Mouse (Mus musculus) erythroid progenitor cell, adult 5-6 weeks (primary cell): ENCODE measurements around the gene Olfr1301. TPM values are rescaled to one million over a fixed set of nuclear protein-coding genes. Genes with fewer than 3 reads are reported as not detected.

Source experiments
- ATAC-seq: replicated peaks from 2 replicates; pipeline ENCODE4 v1.8.0; 2016; ENCODE audit warnings: moderate number of reproducible peaks, mild to moderate bottlenecking, moderate TSS enrichment, inconsistent platforms; ENCODE audit not compliant: poor library complexity, low FRiP score, severe bottlenecking
- total RNA-seq, 2 experiments: library from RNA; stranded (forward) in 1 of 2; stranded (reverse) in 1 of 2; fragments of 150-400 nt in 1 of 2; fragments of 186-747, 209-891 nt in 1 of 2; gene quantifications; 2 replicates each; pipeline versions ENCODE4 v1.2.3 to v1.2.4; 2015 to 2017; ENCODE audit warnings: low replicate concordance in 2 of 2

Gene Olfr1301
- total RNA-seq (2015; ENCODE audit: low replicate concordance) = not detected in 2 replicates
- total RNA-seq (2017; ENCODE audit: low replicate concordance) = not detected in 2 replicates

DNA sequence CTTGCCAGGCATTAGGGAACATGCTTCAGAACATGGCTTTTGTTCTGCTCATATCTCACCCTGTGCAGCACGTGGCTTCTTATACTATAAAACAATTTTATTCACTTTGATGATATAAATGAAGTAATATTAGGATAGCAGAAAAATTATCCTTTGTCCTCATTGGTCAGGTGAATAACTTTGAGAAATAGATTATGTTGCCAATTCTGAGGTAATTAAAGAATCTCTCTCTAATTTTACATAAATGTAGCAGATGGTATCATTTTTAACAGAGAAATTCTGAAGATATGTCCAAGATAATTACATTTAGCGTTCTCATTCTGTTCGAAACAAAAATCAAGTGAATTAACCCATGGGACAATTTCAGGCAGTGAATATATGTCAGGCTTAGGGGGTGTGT is at the start of gene Olfr1301:
Olfr1301 (plus strand) TSS at position 301 of the 400 bp plus-strand sequence.
- no peak for ATAC-seq

DNA sequence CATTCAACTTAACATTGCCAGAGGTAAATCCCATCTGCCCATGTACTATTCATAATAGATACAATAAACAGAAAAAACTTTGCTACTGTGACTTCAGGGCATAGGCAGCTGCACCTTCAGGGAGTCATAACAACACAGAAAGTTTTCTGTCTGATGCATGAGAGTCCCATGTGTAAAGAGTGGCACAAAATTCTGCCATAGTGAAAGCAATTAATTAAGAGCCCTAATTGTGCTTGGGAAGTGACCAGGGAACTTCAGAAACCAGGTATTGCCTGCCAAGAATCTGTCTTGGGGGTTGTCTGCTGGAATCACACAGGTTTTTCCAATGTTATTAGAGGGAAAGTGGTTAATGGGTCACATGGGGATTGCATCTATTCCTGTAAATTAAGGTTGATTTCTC is 24.1 kb upstream of the Olfr1301 start:
- ATAC-seq = no peak

DNA sequence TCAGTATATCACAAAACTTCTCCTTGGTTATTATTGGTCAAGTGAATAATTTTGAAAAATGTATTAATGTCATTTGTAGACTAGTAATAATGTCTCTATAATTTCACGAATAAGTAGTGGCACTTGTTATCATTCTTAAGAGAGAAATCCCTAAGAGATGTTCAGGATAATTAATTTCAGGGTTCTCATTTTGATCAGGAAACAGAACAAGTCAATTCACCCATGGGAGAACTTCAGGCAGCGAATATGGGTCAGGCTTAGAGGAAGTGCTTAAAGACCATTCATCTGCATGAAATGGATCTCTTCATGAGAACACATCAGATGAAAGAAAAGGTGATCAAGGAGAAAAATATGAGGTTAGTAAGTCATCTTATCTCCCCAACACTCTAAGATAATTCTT is 26.3 kb downstream of the Olfr1301 start, which contains the start of gene Olfr1302:
Olfr1302 (plus strand) TSS at position 301 of the 400 bp plus-strand sequence.
- ATAC-seq = no peak

Other genes starting within 250 kb of the Olfr1301 start
- gene Olfr1293-ps, start 225.8 kb upstream of the Olfr1301 start, total RNA-seq (2015; ENCODE audit: low replicate concordance) = not detected in 2 replicates
- gene Olfr1293-ps, start 225.8 kb upstream of the Olfr1301 start, total RNA-seq (2017; ENCODE audit: low replicate concordance) = not detected in 2 replicates
- gene Olfr1294, start 210.7 kb upstream of the Olfr1301 start, total RNA-seq (2015; ENCODE audit: low replicate concordance) = not detected in 2 replicates
- gene Olfr1294, start 210.7 kb upstream of the Olfr1301 start, total RNA-seq (2017; ENCODE audit: low replicate concordance) = not detected in 2 replicates
- gene Olfr1295, start 181.3 kb upstream of the Olfr1301 start, total RNA-seq (2015; ENCODE audit: low replicate concordance) = not detected in 2 replicates
- gene Olfr1295, start 181.3 kb upstream of the Olfr1301 start, total RNA-seq (2017; ENCODE audit: low replicate concordance) = not detected in 2 replicates
- gene Olfr1297, start 124.5 kb upstream of the Olfr1301 start, total RNA-seq (2015; ENCODE audit: low replicate concordance) = not detected in 2 replicates
- not detected in 2 replicates for gene Olfr1297, start 124.5 kb upstream of the Olfr1301 start, total RNA-seq (2017; ENCODE audit: low replicate concordance)
- not detected in 2 replicates for gene Olfr1298, start 101.8 kb upstream of the Olfr1301 start, total RNA-seq (2015; ENCODE audit: low replicate concordance)
- not detected in 2 replicates for gene Olfr1298, start 101.8 kb upstream of the Olfr1301 start, total RNA-seq (2017; ENCODE audit: low replicate concordance)
- gene Olfr1299, start 89.6 kb upstream of the Olfr1301 start, total RNA-seq (2015; ENCODE audit: low replicate concordance) = not detected in 2 replicates
- not detected in 2 replicates for gene Olfr1299, start 89.6 kb upstream of the Olfr1301 start, total RNA-seq (2017; ENCODE audit: low replicate concordance)
- not detected in 2 replicates for gene Olfr1302, start 26.4 kb downstream of the Olfr1301 start, total RNA-seq (2015; ENCODE audit: low replicate concordance)
- gene Olfr1302, start 26.4 kb downstream of the Olfr1301 start, total RNA-seq (2017; ENCODE audit: low replicate concordance) = not detected in 2 replicates
- not detected in 2 replicates for gene Olfr1303, start 69.3 kb downstream of the Olfr1301 start, total RNA-seq (2015; ENCODE audit: low replicate concordance)
- not detected in 2 replicates for gene Olfr1303, start 69.3 kb downstream of the Olfr1301 start, total RNA-seq (2017; ENCODE audit: low replicate concordance)
- gene Olfr1305, start 126.1 kb downstream of the Olfr1301 start, total RNA-seq (2015; ENCODE audit: low replicate concordance) = not detected in 2 replicates
- not detected in 2 replicates for gene Olfr1305, start 126.1 kb downstream of the Olfr1301 start, total RNA-seq (2017; ENCODE audit: low replicate concordance)
- not detected in 2 replicates for gene Olfr1306, start 165.3 kb downstream of the Olfr1301 start, total RNA-seq (2015; ENCODE audit: low replicate concordance)
- not detected in 2 replicates for gene Olfr1306, start 165.3 kb downstream of the Olfr1301 start, total RNA-seq (2017; ENCODE audit: low replicate concordance)
- gene Olfr1307, start 198.4 kb downstream of the Olfr1301 start, total RNA-seq (2015; ENCODE audit: low replicate concordance) = under 0.01 TPM in 1 of 2 replicates, not detected in the other
- gene Olfr1307, start 198.4 kb downstream of the Olfr1301 start, total RNA-seq (2017; ENCODE audit: low replicate concordance) = under 0.01 TPM in 1 of 2 replicates, not detected in the other
- not detected in 2 replicates for gene Olfr1308, start 213.9 kb downstream of the Olfr1301 start, total RNA-seq (2015; ENCODE audit: low replicate concordance)
- not detected in 2 replicates for gene Olfr1308, start 213.9 kb downstream of the Olfr1301 start, total RNA-seq (2017; ENCODE audit: low replicate concordance)
- not detected in 2 replicates for gene Olfr1309, start 239.3 kb downstream of the Olfr1301 start, total RNA-seq (2015; ENCODE audit: low replicate concordance)
- not detected in 2 replicates for gene Olfr1309, start 239.3 kb downstream of the Olfr1301 start, total RNA-seq (2017; ENCODE audit: low replicate concordance)